Mouse (Mus musculus) spleen, adult 2 months (tissue): ENCODE data around the gene Upp2. TPM values are rescaled to one million over a fixed set of nuclear protein-coding genes. Genes with fewer than 3 reads are reported as not detected.

ENCODE experiments used
- DNase-seq, 2 experiments: peaks; one replicate each; pipeline versions ENCODE4 v3.0.0 to v3.0.0-alpha.2; 2012 to 2021; ENCODE audit warnings: low spot score in 2 of 2, low read depth in 1 of 2
- H3K27ac ChIP-seq: fragments of 200-500 bp; 2 replicates; pipeline ENCODE4 v1.5.1; 2012; ENCODE audit warnings: low read length, inconsistent platforms; ENCODE audit not compliant: insufficient read depth
- H3K27me3 ChIP-seq: fragments of 200-500 bp; 2 replicates; pipeline ENCODE4 v1.6.1; 2012; ENCODE audit warnings: mild to moderate bottlenecking, moderate library complexity, low read length, inconsistent platforms; ENCODE audit not compliant: control insufficient read depth, insufficient read depth
- H3K36me3 ChIP-seq: fragments of 200-500 bp; 2 replicates; pipeline ENCODE4 v1.6.1; 2012; ENCODE audit warnings: mild to moderate bottlenecking, low read length, inconsistent platforms; ENCODE audit not compliant: control insufficient read depth, insufficient read depth
- H3K4me1 ChIP-seq: fragments of 200-500 bp; 2 replicates; pipeline ENCODE4 v1.6.1; 2011; ENCODE audit warnings: inconsistent platforms; ENCODE audit not compliant: control insufficient read depth, insufficient read depth, insufficient read length
- H3K4me3 ChIP-seq: fragments of 200-500 bp; 2 replicates; pipeline ENCODE4 v1.5.1; 2011; ENCODE audit warnings: mild to moderate bottlenecking, inconsistent platforms; ENCODE audit not compliant: insufficient read depth, insufficient read length; ENCODE audit errors: extremely low read depth
- CTCF ChIP-seq: fragments of 200-500 bp; IDR thresholded peaks from 2 replicates; pipeline ENCODE4 v1.5.1; 2011; ENCODE audit warnings: mild to moderate bottlenecking, inconsistent platforms; ENCODE audit not compliant: insufficient read depth, insufficient read length, insufficient replicate concordance; ENCODE audit errors: extremely low read depth
- POLR2A ChIP-seq: fragments of 200-500 bp; IDR thresholded peaks from 2 replicates; pipeline ENCODE4 v1.6.1; 2011; ENCODE audit warnings: low read depth, low read length, inconsistent platforms
- WGBS: fragments of 180-500 bp; shearing (Covaris S2); methylation state at CpG from one replicate; pipeline ENCODE4 v1.1.7; 2018; 5-methylcytosine and 5-hydroxymethylcytosine counted together
- polyA plus RNA-seq: library from polyadenylated mRNA; depleted of rRNA; stranded (reverse); fragments of >200 nt; gene quantifications from 2 replicates; pipeline ENCODE4 v1.2.3, GENCODE M21; 2012

Gene Upp2
- polyA plus RNA-seq, 1 experiment, result 1.3 TPM

- Histone ChIP-seq H3K27ac (no peak overlapping the region), H3K27me3 (no peaks in the 10 kb centered on the region), H3K4me3 (no peak overlapping the region), H3K36me3 (no peaks in the 10 kb centered on the region), H3K4me1 (no peaks in the 10 kb centered on the region)
- DNase-seq, result no peak
- TF ChIP-seq CTCF (no peak), POLR2A (no peak)
- 83% methylated on average over 2 of the region's 2 CpGs for WGBS
Observed at GRCm38 (mm10) chr2:58758081-58758480, 191.0 kb downstream of the Upp2 start.

GRCm38 (mm10) chr2:58759676-58760075 is 192.6 kb downstream of the Upp2 start:
- no peak overlapping the region for H3K27ac ChIP-seq
- H3K4me3 ChIP-seq, result no peak overlapping the region

GRCm38 (mm10) chr2:58765141-58765540 is 198.0 kb downstream of the Upp2 start:
- Histone ChIP-seq H3K36me3 (no peaks in the 10 kb centered on the region), H3K27me3 (no peaks in the 10 kb centered on the region), H3K27ac (no peak overlapping the region), H3K4me1 (no peaks in the 10 kb centered on the region), H3K4me3 (no peak overlapping the region)
- 78% methylated on average over 8 of the region's 8 CpGs for WGBS
- DNase-seq, result no peak
- TF ChIP-seq POLR2A (no peak), CTCF (no peak)

More at GRCm38 (mm10) chr2:58759676-58760075, 192.6 kb downstream of the Upp2 start:
- H3K4me1 ChIP-seq, result no peaks in the 10 kb centered on the region
- DNase-seq, result no peak
- TF ChIP-seq POLR2A (no peak), CTCF (no peak)
- no peaks in the 10 kb centered on the region for H3K36me3 ChIP-seq
- WGBS, result 34% methylated on average over 5 of the region's 5 CpGs
- no peaks in the 10 kb centered on the region for H3K27me3 ChIP-seq

GRCm38 (mm10) chr2:58773833-58774232 is 206.7 kb downstream of the Upp2 start:
- no peak for TF ChIP-seq CTCF
- no peak for TF ChIP-seq POLR2A
- H3K36me3 ChIP-seq, result no peaks in the 10 kb centered on the region
- H3K4me3 ChIP-seq, result no peak overlapping the region
- no peak overlapping the region for H3K27ac ChIP-seq
- H3K4me1 ChIP-seq, result no peaks in the 10 kb centered on the region
- WGBS, result 83% methylated on average over 9 of the region's 9 CpGs
- DNase-seq, result no peak
- no peaks in the 10 kb centered on the region for H3K27me3 ChIP-seq

- Histone ChIP-seq H3K4me1 (no peaks in the 10 kb centered on the region), H3K27me3 (no peaks in the 10 kb centered on the region), H3K27ac (no peak overlapping the region), H3K4me3 (no peak overlapping the region), H3K36me3 (no peaks in the 10 kb centered on the region)
- TF ChIP-seq CTCF (no peak), POLR2A (no peak)
- WGBS, result 82% methylated on average over 3 of the region's 3 CpGs
- no peak for DNase-seq
Observed at GRCm38 (mm10) chr2:58778986-58779495, 211.9 kb downstream of the Upp2 start.

- Histone ChIP-seq H3K27ac (no peak overlapping the region), H3K27me3 (no peaks in the 10 kb centered on the region), H3K4me1 (no peaks in the 10 kb centered on the region), H3K4me3 (no peak overlapping the region), H3K36me3 (no peaks in the 10 kb centered on the region)
- TF ChIP-seq POLR2A, result no peak
- no peak for TF ChIP-seq CTCF
- DNase-seq, result no peak
- 85% methylated on average over 1 of the region's 1 CpGs for WGBS
Observed at GRCm38 (mm10) chr2:58783526-58783925, 216.4 kb downstream of the Upp2 start.

GRCm38 (mm10) chr2:58786177-58786576 is 219.1 kb downstream of the Upp2 start:
- no peaks in the 10 kb centered on the region for H3K27me3 ChIP-seq
- WGBS, result 91% methylated on average over 3 of the region's 3 CpGs
- no peaks in the 10 kb centered on the region for H3K36me3 ChIP-seq
- no peak overlapping the region for H3K27ac ChIP-seq
- no peaks in the 10 kb centered on the region for H3K4me1 ChIP-seq
- TF ChIP-seq CTCF (no peak), POLR2A (no peak)
- no peak overlapping the region for H3K4me3 ChIP-seq
- no peak for DNase-seq
